Mouse (Mus musculus): ENCODE measurements at regions not wholly inside any gene's neighbourhood (a gene's known extent, or its start where the extent isn't known, plus 50 kb on each side); places are given as distances from the start of the nearest gene placed in this dataset.

DNA sequence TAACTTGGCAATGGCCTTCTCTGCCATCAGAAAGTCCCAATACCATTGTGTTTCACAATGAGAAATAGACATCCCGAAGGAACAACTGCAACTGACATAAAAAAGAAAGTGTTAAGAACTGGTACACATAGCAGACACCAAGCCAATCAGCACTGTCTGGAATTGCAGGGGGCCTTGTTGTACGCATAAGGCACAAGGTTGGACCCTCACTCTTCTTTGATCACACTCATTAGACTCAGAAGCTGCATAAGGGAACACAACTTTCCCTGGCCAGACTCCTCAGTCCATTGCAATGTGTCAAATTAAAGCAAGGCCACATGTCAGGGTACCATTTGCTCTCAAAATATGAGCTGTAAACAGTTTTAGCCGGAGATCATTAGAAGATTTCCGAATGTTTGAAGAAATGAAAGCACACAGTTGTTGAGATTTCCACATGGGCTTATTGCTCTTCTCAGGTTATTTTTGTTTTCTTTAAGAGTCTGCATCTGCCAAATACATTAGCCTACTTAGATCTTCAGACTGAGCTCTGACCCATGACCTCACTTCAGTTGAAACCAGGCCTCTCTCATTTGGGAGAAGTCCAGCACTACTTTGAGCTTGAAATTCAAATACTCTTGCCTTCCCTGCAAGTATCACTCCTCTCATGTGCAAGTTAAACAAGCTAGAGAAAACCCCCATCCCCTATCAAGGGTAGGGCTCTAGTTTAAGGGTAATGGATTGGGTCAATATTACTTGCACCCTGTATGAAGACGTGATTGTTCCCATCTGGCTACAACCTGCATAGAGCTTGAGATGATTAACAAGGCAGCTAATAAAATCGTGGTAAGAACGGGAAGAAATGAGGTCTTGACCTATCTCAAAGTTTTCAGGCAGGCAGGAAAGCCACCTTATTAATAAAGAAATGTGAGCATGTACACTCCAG, 204.8 kb downstream of the Hdgfl1 start:
- in situ Hi-C loops (cut with MboI; ENCODE audit: low sequenced_read_pairs in 2 of 2, unreplicated experiment in 2 of 2) = no loop called here
- DNase-seq (ENCODE audit: low read depth, low spot score) = no peak
- Histone ChIP-seq H3K27ac (ENCODE audit: insufficient read depth, low read depth, low read length, poor library complexity, severe bottlenecking) (no peak overlapping the region), H3K4me1 (ENCODE audit: control insufficient read depth in 2 of 2, insufficient read depth in 2 of 2, low read length in 2 of 2, poor library complexity in 1 of 2) (no peaks in the 10 kb centered on the region), H3K36me3 (ENCODE audit: control insufficient read depth, insufficient read depth, low read length, poor library complexity, severe bottlenecking) (no peaks in the 10 kb centered on the region), H3K9ac (ENCODE audit: insufficient read depth, low read depth, low read length, poor library complexity, severe bottlenecking) (no peak overlapping the region), H3K9me3 (ENCODE audit: control insufficient read depth, insufficient read depth, low read depth, low read length) (no peaks in the 10 kb centered on the region), H3K4me3 (ENCODE audit: insufficient read depth in 1 of 2, low read depth in 1 of 2, low read length in 2 of 2, poor library complexity in 1 of 2, severe bottlenecking in 1 of 2) (no peak overlapping the region)
- no peak for TF ChIP-seq ZNF384 (IDR thresholded peaks at IDR 0.05; ENCODE audit: low read depth, low read length)
- no peak for TF ChIP-seq ZC3H11A (IDR thresholded peaks at IDR 0.05; ENCODE audit: borderline replicate concordance, low read depth, low read length)
- TF ChIP-seq CHD2 (IDR thresholded peaks at IDR 0.05; ENCODE audit: low read depth, low read length) = no peak
- TF ChIP-seq MAFK (IDR thresholded peaks at IDR 0.05; ENCODE audit: insufficient read depth, low read depth, low read length) = no peak
- TF ChIP-seq HCFC1 (IDR thresholded peaks at IDR 0.05; ENCODE audit: borderline replicate concordance, insufficient read depth, low read length) = no peak

DNA sequence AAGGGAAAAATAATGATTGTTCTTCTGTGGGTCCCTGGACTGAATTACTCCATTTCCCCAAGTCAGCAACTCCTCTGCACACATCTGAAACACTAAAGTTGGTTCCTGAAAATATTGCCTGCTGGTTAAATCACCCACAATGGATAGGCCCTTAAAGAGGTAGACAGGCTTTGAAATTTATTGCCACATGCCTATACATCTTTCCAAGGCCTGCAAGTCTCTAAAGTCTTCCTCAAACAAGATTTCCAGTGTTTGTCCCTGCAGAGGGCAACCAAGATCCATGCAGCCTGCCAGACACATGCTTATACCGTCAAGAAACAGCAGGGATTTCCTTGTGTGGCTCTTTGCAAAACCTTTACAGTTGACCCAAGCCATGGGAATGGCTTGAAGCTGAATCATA, 211.6 kb downstream of the Hdgfl1 start:
- H3K9ac ChIP-seq (ENCODE audit: insufficient read depth, low read depth, low read length, poor library complexity, severe bottlenecking) = no peak overlapping the region
- DNase-seq (ENCODE audit: low read depth, low spot score) = no peak
- H3K4me3 ChIP-seq (ENCODE audit: insufficient read depth in 1 of 2, low read depth in 1 of 2, low read length in 2 of 2, poor library complexity in 1 of 2, severe bottlenecking in 1 of 2) = no peak overlapping the region
- H3K36me3 ChIP-seq (ENCODE audit: control insufficient read depth, insufficient read depth, low read length, poor library complexity, severe bottlenecking) = no peaks in the 10 kb centered on the region
- TF ChIP-seq HCFC1 (IDR thresholded peaks at IDR 0.05; ENCODE audit: borderline replicate concordance, insufficient read depth, low read length) (no peak), ZC3H11A (IDR thresholded peaks at IDR 0.05; ENCODE audit: borderline replicate concordance, low read depth, low read length) (no peak), ZNF384 (IDR thresholded peaks at IDR 0.05; ENCODE audit: low read depth, low read length) (no peak), CHD2 (IDR thresholded peaks at IDR 0.05; ENCODE audit: low read depth, low read length) (no peak), MAFK (IDR thresholded peaks at IDR 0.05; ENCODE audit: insufficient read depth, low read depth, low read length) (no peak)
- H3K9me3 ChIP-seq (ENCODE audit: control insufficient read depth, insufficient read depth, low read depth, low read length) = no peaks in the 10 kb centered on the region
- no peaks in the 10 kb centered on the region for H3K4me1 ChIP-seq (ENCODE audit: control insufficient read depth in 2 of 2, insufficient read depth in 2 of 2, low read length in 2 of 2, poor library complexity in 1 of 2)
- no peak overlapping the region for H3K27ac ChIP-seq (ENCODE audit: insufficient read depth, low read depth, low read length, poor library complexity, severe bottlenecking)
- in situ Hi-C loops (cut with MboI; ENCODE audit: low sequenced_read_pairs in 2 of 2, unreplicated experiment in 2 of 2) = no loop called here

DNA sequence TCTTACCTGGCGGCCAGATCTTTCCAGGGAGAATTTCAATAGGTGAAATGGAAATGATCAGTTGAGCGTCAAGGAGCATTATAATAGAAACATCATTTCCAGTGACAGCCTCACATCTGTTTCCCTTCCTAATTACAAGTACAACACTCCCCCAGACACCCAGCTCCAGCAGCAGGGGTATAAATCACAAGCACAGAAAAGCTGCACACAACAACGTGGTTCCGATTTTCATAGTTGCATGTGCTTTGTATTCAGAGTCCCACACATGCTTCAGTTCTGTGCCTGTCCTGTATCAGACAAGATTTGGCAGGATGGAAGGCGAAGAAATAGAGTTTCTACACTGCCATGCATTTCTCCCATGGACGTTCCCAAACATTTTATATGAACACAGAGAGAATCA, 215.7 kb downstream of the Hdgfl1 start:
- in situ Hi-C loops (cut with MboI; ENCODE audit: low sequenced_read_pairs in 2 of 2, unreplicated experiment in 2 of 2) = no loop called here
- TF ChIP-seq HCFC1 (IDR thresholded peaks at IDR 0.05; ENCODE audit: borderline replicate concordance, insufficient read depth, low read length) (no peak), ZNF384 (IDR thresholded peaks at IDR 0.05; ENCODE audit: low read depth, low read length) (no peak), ZC3H11A (IDR thresholded peaks at IDR 0.05; ENCODE audit: borderline replicate concordance, low read depth, low read length) (no peak), CHD2 (IDR thresholded peaks at IDR 0.05; ENCODE audit: low read depth, low read length) (no peak), MAFK (IDR thresholded peaks at IDR 0.05; ENCODE audit: insufficient read depth, low read depth, low read length) (no peak)
- no peak overlapping the region for H3K9ac ChIP-seq (ENCODE audit: insufficient read depth, low read depth, low read length, poor library complexity, severe bottlenecking)
- H3K4me1 ChIP-seq (ENCODE audit: control insufficient read depth in 2 of 2, insufficient read depth in 2 of 2, low read length in 2 of 2, poor library complexity in 1 of 2) = no peaks in the 10 kb centered on the region
- H3K9me3 ChIP-seq (ENCODE audit: control insufficient read depth, insufficient read depth, low read depth, low read length) = no peaks in the 10 kb centered on the region
- no peak overlapping the region for H3K27ac ChIP-seq (ENCODE audit: insufficient read depth, low read depth, low read length, poor library complexity, severe bottlenecking)
- H3K4me3 ChIP-seq (ENCODE audit: insufficient read depth in 1 of 2, low read depth in 1 of 2, low read length in 2 of 2, poor library complexity in 1 of 2, severe bottlenecking in 1 of 2) = no peak overlapping the region
- H3K36me3 ChIP-seq (ENCODE audit: control insufficient read depth, insufficient read depth, low read length, poor library complexity, severe bottlenecking) = no peaks in the 10 kb centered on the region
- no peak for DNase-seq (ENCODE audit: low read depth, low spot score)

DNA sequence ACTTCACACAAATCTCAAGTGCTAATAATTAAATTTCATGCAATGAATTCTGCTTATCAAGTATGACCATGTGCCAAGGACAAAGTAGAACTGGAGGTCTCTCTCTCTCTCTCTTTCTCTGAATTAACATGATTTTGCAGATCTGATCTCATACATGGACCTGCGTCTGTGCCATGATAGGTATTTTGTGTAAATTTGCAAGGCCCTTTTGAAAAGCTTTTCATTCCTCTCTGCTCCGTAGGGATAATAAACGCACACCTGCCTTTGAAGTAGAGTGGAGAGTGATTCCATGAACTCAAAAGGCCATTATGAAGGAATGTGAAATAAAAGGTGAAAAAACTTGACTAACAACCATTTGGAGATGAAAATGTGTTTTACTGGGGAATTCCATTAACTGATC, 217.8 kb downstream of the Hdgfl1 start:
- Histone ChIP-seq H3K27ac (ENCODE audit: insufficient read depth, low read depth, low read length, poor library complexity, severe bottlenecking) (no peak overlapping the region), H3K36me3 (ENCODE audit: control insufficient read depth, insufficient read depth, low read length, poor library complexity, severe bottlenecking) (no peaks in the 10 kb centered on the region), H3K4me3 (ENCODE audit: insufficient read depth in 1 of 2, low read depth in 1 of 2, low read length in 2 of 2, poor library complexity in 1 of 2, severe bottlenecking in 1 of 2) (no peak overlapping the region), H3K4me1 (ENCODE audit: control insufficient read depth in 2 of 2, insufficient read depth in 2 of 2, low read length in 2 of 2, poor library complexity in 1 of 2) (no peaks in the 10 kb centered on the region), H3K9ac (ENCODE audit: insufficient read depth, low read depth, low read length, poor library complexity, severe bottlenecking) (no peak overlapping the region), H3K9me3 (ENCODE audit: control insufficient read depth, insufficient read depth, low read depth, low read length) (no peaks in the 10 kb centered on the region)
- TF ChIP-seq ZC3H11A (IDR thresholded peaks at IDR 0.05; ENCODE audit: borderline replicate concordance, low read depth, low read length) = no peak
- TF ChIP-seq ZNF384 (IDR thresholded peaks at IDR 0.05; ENCODE audit: low read depth, low read length) = no peak
- TF ChIP-seq CHD2 (IDR thresholded peaks at IDR 0.05; ENCODE audit: low read depth, low read length) = no peak
- no peak for TF ChIP-seq HCFC1 (IDR thresholded peaks at IDR 0.05; ENCODE audit: borderline replicate concordance, insufficient read depth, low read length)
- no peak for TF ChIP-seq MAFK (IDR thresholded peaks at IDR 0.05; ENCODE audit: insufficient read depth, low read depth, low read length)
- in situ Hi-C loops (cut with MboI; ENCODE audit: low sequenced_read_pairs in 2 of 2, unreplicated experiment in 2 of 2) = no loop called here
- no peak for DNase-seq (ENCODE audit: low read depth, low spot score)
